Mouse (Mus musculus): ENCODE data around the gene Fndc7. TPM values are rescaled to one million over a fixed set of nuclear protein-coding genes. Genes with fewer than 3 reads are reported as not detected.

Fndc7 gene
- polyA plus RNA-seq, 1 experiment = not detected

DNA sequence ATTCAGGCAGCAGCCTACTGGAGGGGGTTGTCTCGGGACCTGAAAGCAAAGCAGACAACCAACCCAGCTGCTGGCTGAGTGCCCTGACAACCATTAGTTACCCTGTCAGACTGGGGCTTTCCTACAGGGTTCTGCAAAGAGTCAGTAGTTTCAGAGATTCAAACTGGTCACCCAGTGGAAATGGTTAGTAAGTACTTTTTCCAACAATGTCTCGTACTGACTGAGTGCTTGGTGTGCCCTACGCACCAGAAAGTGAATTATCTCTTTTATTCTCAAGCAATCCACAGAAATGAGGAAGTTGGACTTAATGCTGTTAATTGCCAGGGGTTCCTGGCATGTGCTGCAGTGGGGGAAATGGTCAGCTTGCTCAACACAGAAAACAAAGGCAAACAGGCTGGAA, 39.3 kb downstream of the Fndc7 start:
- Histone ChIP-seq H3K27ac (ENCODE audit: control insufficient read depth, insufficient read depth, low read depth, low read length, poor library complexity) (no peak overlapping the region), H3K4me1 (ENCODE audit: control insufficient read depth, insufficient read depth, low read length) (no peaks in the 10 kb centered on the region), H3K4me3 (replicated peaks; ENCODE audit: control insufficient read depth, low read depth, low read length) (no peak overlapping the region)
- no peak for TF ChIP-seq POLR2A (IDR thresholded peaks at IDR 0.05; ENCODE audit: borderline replicate concordance, control insufficient read depth, low read depth, low read length)
- WGBS = 5% methylated on average over 3 of the region's 3 CpGs

DNA sequence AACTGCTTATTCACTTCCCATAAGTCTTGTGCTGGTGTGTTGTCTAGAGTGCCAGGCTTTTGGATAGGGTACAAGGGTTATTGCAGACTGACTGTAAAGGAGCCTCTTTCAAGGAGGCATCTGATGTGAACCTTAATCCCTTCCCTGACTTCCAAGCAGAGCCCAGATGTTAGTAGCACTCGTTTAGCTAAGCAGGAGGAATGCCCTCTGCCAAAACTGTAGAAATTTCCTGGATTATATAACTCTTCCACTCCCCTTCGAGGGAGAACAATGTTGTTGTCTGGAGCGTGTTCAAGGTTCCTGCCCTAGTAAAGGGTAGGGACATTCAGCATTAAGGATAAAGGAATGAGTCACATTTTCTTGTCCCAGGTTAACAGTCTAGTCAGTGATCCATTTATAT, 43.2 kb downstream of the Fndc7 start:
- H3K4me1 ChIP-seq (ENCODE audit: control insufficient read depth, insufficient read depth, low read length) = no peaks in the 10 kb centered on the region
- no peak for TF ChIP-seq CTCF (IDR thresholded peaks at IDR 0.05; ENCODE audit: control insufficient read depth, insufficient read depth, low read length)
- no peak for TF ChIP-seq POLR2A (IDR thresholded peaks at IDR 0.05; ENCODE audit: borderline replicate concordance, control insufficient read depth, low read depth, low read length)
- H3K27ac ChIP-seq (ENCODE audit: control insufficient read depth, insufficient read depth, low read depth, low read length, poor library complexity) = no peak overlapping the region
- no peak overlapping the region for H3K4me3 ChIP-seq (replicated peaks; ENCODE audit: control insufficient read depth, low read depth, low read length)
- 71% methylated on average over 3 of the region's 3 CpGs for WGBS

DNA sequence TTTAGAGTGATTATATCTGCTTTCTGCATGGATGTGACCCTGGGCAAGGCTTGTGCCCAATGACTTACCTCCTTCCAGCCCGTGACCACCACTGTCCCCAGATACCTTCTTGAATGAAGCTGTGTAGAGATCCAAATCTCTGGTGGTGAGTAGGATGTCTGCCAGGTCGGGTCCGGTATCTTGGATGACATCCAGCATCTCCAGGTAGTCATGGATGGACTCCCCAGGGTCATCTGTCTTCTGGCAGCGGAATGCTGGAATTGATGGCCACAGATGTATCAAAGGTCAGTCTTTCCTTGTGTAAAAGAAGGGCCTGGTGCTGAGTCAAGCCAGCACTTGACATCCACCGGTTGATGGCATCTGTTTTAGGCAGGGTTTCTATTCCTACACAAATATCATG, 45.3 kb downstream of the Fndc7 start:
- 76% methylated on average over 5 of the region's 5 CpGs for WGBS
- Histone ChIP-seq H3K4me3 (replicated peaks; ENCODE audit: control insufficient read depth, low read depth, low read length) (no peak overlapping the region), H3K27ac (ENCODE audit: control insufficient read depth, insufficient read depth, low read depth, low read length, poor library complexity) (no peak overlapping the region), H3K4me1 (ENCODE audit: control insufficient read depth, insufficient read depth, low read length) (no peaks in the 10 kb centered on the region; the same call in 1 of the 2 replicates)
- no peak for TF ChIP-seq CTCF (IDR thresholded peaks at IDR 0.05; ENCODE audit: control insufficient read depth, insufficient read depth, low read length)
- TF ChIP-seq POLR2A (IDR thresholded peaks at IDR 0.05; ENCODE audit: borderline replicate concordance, control insufficient read depth, low read depth, low read length) = no peak

DNA sequence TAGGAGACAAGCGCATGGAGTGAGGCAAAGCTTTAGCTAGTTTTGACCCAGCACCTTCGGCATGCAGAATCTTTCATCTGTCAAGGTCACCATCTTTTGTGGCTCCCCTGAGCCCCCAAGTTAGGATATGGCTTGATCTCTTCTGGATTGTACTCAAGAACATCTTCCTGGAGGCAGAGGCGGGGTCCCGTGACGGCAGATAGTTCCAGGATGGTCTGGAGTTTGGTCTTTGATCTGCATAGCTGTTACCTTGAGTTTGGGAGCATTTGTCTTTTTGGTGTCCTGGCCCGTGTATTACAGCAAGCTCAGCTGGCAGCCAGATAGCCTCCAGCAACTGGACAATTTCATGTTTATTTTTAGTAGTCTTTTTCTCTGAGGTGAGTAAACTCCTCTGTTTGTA, 45.8 kb downstream of the Fndc7 start:
- no peak for TF ChIP-seq CTCF (IDR thresholded peaks at IDR 0.05; ENCODE audit: control insufficient read depth, insufficient read depth, low read length)
- TF ChIP-seq POLR2A (IDR thresholded peaks at IDR 0.05; ENCODE audit: borderline replicate concordance, control insufficient read depth, low read depth, low read length) = no peak
- WGBS = 86% methylated on average over 6 of the region's 6 CpGs
- Histone ChIP-seq H3K4me1 (ENCODE audit: control insufficient read depth, insufficient read depth, low read length) (peaks cover 1% of the 10 kb centered on the region; the same call in 1 of the 2 replicates), H3K4me3 (replicated peaks; ENCODE audit: control insufficient read depth, low read depth, low read length) (no peak overlapping the region), H3K27ac (ENCODE audit: control insufficient read depth, insufficient read depth, low read depth, low read length, poor library complexity) (no peak overlapping the region)

DNA sequence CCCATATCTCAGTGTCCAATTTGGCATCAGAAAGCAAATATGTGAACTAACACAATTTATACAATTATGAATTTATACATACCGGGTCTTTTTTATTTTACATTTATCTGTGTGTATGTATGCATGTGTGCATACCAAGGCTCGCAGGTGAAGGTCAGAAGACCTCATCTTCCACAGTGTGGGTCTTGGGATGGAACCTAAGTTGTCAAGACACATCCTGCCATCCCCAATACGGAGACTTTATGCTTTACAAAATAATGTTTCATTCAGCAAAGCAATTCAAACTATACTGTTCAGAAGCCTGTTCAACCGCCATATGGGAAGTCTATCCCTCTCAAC, 49.1 kb downstream of the Fndc7 start:
- peaks cover 3% of the 10 kb centered on the region; the same call in 1 of the 2 replicates for H3K4me1 ChIP-seq (ENCODE audit: control insufficient read depth, insufficient read depth, low read length)

DNA sequence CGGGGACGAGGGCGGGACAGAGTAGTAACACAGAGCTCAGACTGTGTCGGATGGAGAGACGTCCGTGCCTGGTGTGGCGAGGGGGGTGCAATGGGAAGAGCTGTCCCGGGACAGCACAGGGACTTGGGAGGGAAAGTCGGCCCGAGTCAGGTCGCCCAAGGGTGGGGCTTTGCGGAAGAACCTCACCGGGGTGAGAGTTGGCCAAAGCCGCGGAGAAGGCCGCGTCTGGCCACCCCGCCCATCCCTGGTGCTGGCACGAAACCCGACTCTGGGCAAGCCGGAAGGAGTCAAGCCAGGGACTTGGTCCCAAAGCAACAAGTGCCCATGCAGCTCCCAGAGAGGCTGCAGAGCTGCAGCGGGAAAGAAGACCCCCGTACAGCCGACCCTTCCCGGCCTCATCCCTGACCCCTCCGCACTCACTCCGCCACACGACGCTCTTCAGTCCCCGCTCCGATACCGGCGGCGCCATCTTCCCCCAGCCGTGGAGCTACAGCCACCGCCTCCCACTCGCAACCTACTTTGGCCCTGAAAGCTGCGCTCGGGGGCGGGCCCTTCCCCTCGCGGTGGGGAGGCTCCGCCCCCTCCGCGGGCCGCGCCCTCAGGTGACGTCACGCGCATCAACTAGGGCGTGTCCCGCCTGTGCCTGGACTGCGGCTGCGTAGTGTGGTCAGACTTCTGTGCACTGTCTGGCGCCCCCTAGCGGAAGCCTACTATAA, 49.6 kb downstream of the Fndc7 start, which contains the start of gene Stxbp3:
Gene Stxbp3, minus strand, starts transcription at position 527 of the 716 bp plus-strand sequence.
- peak; percentile 97 for TF ChIP-seq POLR2A (IDR thresholded peaks at IDR 0.05; ENCODE audit: borderline replicate concordance, control insufficient read depth, low read depth, low read length)
- peak; percentile 97 for TF ChIP-seq CTCF (IDR thresholded peaks at IDR 0.05; ENCODE audit: control insufficient read depth, insufficient read depth, low read length)
- WGBS = under 1% methylated on average over 56 of the region's 56 CpGs
- Histone ChIP-seq H3K4me3 (replicated peaks; ENCODE audit: control insufficient read depth, low read depth, low read length) (peak within 1 kb of the TSS; percentile 88), H3K27ac (ENCODE audit: control insufficient read depth, insufficient read depth, low read depth, low read length, poor library complexity) (peak within 1 kb of the TSS; percentile 98), H3K4me1 (ENCODE audit: control insufficient read depth, insufficient read depth, low read length) (peaks cover 3% of the 10 kb centered on the region; the same call in 1 of the 2 replicates)

More for the DNA sequence above, 49.1 kb downstream of the Fndc7 start:
- Histone ChIP-seq H3K4me3 (replicated peaks; ENCODE audit: control insufficient read depth, low read depth, low read length) (no peak overlapping the region), H3K27ac (ENCODE audit: control insufficient read depth, insufficient read depth, low read depth, low read length, poor library complexity) (no peak overlapping the region)
- TF ChIP-seq CTCF (IDR thresholded peaks at IDR 0.05; ENCODE audit: control insufficient read depth, insufficient read depth, low read length) (no peak), POLR2A (IDR thresholded peaks at IDR 0.05; ENCODE audit: borderline replicate concordance, control insufficient read depth, low read depth, low read length) (no peak)
- 44% methylated on average over 4 of the region's 4 CpGs for WGBS

DNA sequence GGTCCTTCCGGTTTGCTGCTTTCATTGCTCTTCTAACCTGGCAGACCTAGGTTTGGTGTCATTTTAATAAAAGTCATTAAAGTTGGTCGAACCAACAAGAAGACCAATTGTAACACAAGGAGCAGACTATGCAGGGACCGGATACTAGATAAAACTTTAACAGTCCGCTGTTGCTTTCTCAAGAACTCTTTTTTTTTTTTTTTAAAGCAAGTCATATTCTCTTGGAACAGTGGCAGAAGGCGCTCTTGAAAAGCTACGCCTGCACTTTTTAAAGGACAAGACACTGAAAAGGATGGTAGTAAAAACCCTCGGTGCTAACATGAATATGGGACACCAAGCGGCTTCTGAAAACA, 50.2 kb downstream of the Fndc7 start:
- H3K4me3 ChIP-seq (replicated peaks; ENCODE audit: control insufficient read depth, low read depth, low read length) = peak overlapping the region; percentile 88
- TF ChIP-seq CTCF (IDR thresholded peaks at IDR 0.05; ENCODE audit: control insufficient read depth, insufficient read depth, low read length) = no peak
- no peak for TF ChIP-seq POLR2A (IDR thresholded peaks at IDR 0.05; ENCODE audit: borderline replicate concordance, control insufficient read depth, low read depth, low read length)
- H3K4me1 ChIP-seq (ENCODE audit: control insufficient read depth, insufficient read depth, low read length) = peaks cover 3% of the 10 kb centered on the region; the same call in 1 of the 2 replicates
- peak overlapping the region; percentile 98 for H3K27ac ChIP-seq (ENCODE audit: control insufficient read depth, insufficient read depth, low read depth, low read length, poor library complexity)
- 0% methylated on average over 8 of the region's 8 CpGs for WGBS

GRCm38 (mm10) chr3:108838980-108839379, 50.8 kb downstream of the Fndc7 start:
- peaks cover 3% of the 10 kb centered on the region; the same call in 1 of the 2 replicates for H3K4me1 ChIP-seq (ENCODE audit: control insufficient read depth, insufficient read depth, low read length)
- H3K27ac ChIP-seq (ENCODE audit: control insufficient read depth, insufficient read depth, low read depth, low read length, poor library complexity) = no peak overlapping the region
- peak overlapping the region; percentile 53 for H3K4me3 ChIP-seq (replicated peaks; ENCODE audit: control insufficient read depth, low read depth, low read length)
- 66% methylated on average over 7 of the region's 7 CpGs for WGBS
- TF ChIP-seq CTCF (IDR thresholded peaks at IDR 0.05; ENCODE audit: control insufficient read depth, insufficient read depth, low read length) (no peak), POLR2A (IDR thresholded peaks at IDR 0.05; ENCODE audit: borderline replicate concordance, control insufficient read depth, low read depth, low read length) (no peak)

Data from bone marrow, adult 2 months (tissue).